Mouse (Mus musculus) common myeloid progenitor, adult 5-6 weeks (primary cell): ENCODE measurements around the gene Ceacam1. TPM values are rescaled to one million over a fixed set of nuclear protein-coding genes. Genes with fewer than 3 reads are reported as not detected.

Source experiments
- ATAC-seq: replicated peaks from 2 replicates; pipeline ENCODE4 v1.8.0; 2016; ENCODE audit warnings: low read depth, mild to moderate bottlenecking, moderate TSS enrichment, inconsistent platforms; ENCODE audit not compliant: poor library complexity, severe bottlenecking
- total RNA-seq: library from RNA; stranded (forward); fragments of 200-1000, 187-1606 nt; gene quantifications from 2 replicates; pipeline ENCODE4 v1.2.3, GENCODE M21; 2017

Gene Ceacam1
- total RNA-seq, 1 experiment from 2014 or later, result 6.9 TPM

DNA sequence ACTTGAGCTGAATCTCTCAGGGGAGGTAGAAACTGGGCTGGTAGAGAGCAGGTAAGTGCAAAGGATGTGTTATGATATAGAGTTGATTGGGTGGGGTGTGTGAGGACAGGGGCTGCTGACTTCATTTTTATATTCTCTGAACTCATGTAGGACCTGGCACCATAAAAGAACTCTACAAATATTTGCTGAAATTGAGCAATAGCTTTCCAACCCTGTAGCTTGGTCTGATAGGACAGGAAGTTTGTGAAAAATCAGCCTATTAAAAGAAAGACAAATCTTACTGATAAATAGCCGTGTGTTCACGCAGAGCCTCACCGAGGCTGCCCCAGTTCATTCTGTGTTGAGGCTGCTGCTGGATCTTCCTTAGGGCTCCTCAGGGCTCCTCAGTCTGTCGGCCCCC lies 57.5 kb downstream of the Ceacam1 start:
- ATAC-seq, result no peak

DNA sequence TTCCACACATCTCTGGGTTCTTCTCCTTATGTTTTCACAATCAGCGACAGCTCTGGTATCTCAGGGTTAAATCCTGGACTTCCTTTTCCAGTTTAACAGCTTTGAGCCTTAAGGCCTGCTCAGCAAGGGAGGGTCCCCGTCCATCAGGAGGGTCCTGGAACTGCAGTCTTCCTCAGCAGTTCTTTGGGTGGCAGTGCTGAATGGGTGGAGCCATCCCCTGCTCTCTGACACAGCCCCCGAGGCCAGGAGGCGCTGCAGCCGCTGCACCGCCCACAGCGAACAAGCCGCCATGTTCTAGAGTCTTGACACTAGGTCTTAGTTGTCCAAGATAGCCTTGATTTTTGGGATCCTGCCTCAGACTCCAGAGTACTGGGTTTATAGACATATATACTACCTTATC lies 57.9 kb downstream of the Ceacam1 start:
- ATAC-seq, result no peak

DNA sequence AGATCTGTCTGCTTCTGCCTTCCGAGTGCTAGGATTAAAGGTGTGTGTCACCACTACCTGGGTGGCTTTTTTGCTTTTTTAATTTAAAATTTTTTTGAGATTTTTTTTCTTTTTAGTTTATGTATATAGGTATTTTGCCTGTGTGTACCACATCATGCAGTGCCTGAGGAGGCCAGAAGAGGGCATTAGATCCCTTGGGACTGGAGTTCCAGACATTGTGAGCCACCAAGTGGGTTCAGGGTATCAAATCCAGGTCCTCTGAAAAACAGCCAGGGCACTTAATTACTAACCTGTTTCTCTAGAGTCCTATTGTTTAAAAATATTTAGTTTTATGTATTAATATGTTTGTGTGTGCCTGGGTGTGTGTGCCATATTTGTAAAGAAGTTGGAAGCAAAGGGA lies 59.8 kb downstream of the Ceacam1 start:
- ATAC-seq, result no peak

DNA sequence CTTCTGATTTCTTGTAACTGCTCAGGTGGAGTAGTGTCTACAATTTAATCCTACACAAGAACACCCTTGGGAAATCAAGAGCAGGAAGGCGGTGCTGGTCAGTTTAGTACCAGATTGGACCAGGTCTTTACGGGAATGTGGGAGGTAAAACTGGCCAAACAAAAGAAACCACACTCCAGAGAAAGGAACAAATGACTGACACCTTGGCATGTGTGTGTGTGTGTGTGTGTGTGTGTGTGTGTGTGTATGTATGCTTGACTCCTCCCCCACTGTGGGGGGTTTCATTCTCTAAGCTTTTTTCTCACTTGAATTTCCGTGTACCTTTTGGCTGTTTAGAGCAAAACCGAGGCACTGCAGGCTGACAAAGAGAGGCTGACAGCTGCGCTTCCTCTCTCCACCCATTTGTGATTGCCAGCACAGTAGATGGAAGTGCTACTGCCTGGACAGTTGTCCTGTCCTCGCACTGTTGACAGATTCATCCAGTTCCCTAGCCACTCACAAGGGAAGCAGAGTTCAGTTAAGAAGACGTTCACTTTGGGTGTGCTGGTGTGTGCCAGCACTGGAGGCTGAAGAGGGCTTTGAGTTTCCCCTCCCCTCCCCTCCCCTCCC lies 64.5 kb downstream of the Ceacam1 start, which contains the start of gene Cxcl17:
Gene Cxcl17 (minus strand): TSS at position 54 of the 609 bp plus-strand sequence.
- ATAC-seq, result no peak

DNA sequence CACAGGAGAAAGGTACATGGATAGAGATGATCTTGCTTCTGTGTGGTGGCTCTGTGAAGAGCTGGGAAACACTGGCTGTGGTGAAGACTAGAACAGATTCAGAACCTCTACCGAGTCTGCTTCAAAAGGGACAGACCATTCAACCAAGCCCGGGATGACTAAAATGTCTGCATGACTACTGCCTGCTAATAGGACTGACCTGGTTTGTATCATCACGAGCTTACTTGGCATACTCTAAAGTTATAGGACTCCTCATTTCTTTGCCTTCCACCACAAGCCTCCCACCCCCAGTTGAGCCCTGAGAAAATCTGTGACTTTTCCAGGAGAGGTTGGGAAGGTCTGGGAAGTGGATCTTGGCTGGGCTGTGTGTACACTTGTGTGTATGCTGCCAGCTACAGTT lies 65.5 kb downstream of the Ceacam1 start:
- no peak for ATAC-seq

Other genes starting within 250 kb of the Ceacam1 start
- gene Gsk3a, start 239.8 kb downstream of the Ceacam1 start, total RNA-seq, result 50.5 and 58.1 TPM in 2 replicates
- 8.9 and 10.9 TPM in 2 replicates for gene Erf, start 226.8 kb downstream of the Ceacam1 start, total RNA-seq
- gene Cic, start 209.9 kb downstream of the Ceacam1 start, total RNA-seq, result 44.4 and 50.2 TPM in 2 replicates
- gene Pafah1b3, start 179.6 kb downstream of the Ceacam1 start, total RNA-seq, result 21.4 and 27.3 TPM in 2 replicates
- not detected in 2 replicates for gene Prr19, start 176.2 kb downstream of the Ceacam1 start, total RNA-seq
- gene Tmem145, start 171.5 kb downstream of the Ceacam1 start, total RNA-seq, result not detected in 2 replicates
- gene Megf8, start 160.4 kb downstream of the Ceacam1 start, total RNA-seq, result 4.9 and 6.2 TPM in 2 replicates
- not detected in 2 replicates for gene Cnfn, start 107.9 kb downstream of the Ceacam1 start, total RNA-seq
- 6.6 and 10.1 TPM in 2 replicates for gene Lipe, start 78.9 kb downstream of the Ceacam1 start, total RNA-seq
- gene Cxcl17, start 64.7 kb downstream of the Ceacam1 start, total RNA-seq, result not detected in 2 replicates
- gene Ceacam2, start 62.3 kb upstream of the Ceacam1 start, total RNA-seq, result not detected in 2 replicates
- not detected in 2 replicates for gene Erich4, start 138.3 kb upstream of the Ceacam1 start, total RNA-seq
- 37.2 and 42.5 TPM in 2 replicates for gene Dmac2, start 141.8 kb upstream of the Ceacam1 start, total RNA-seq
- gene B3gnt8, start 149.1 kb upstream of the Ceacam1 start, total RNA-seq, result 3.4 and 4.2 TPM in 2 replicates
- 41.1 and 43.8 TPM in 2 replicates for gene Bckdha, start 181.4 kb upstream of the Ceacam1 start, total RNA-seq
- gene Exosc5, start 181.6 kb upstream of the Ceacam1 start, total RNA-seq, result 55.1 and 57.4 TPM in 2 replicates
- gene Tmem91, start 197.6 kb upstream of the Ceacam1 start, total RNA-seq, result 0.46 and 0.87 TPM in 2 replicates
- gene B9d2, start 203.2 kb upstream of the Ceacam1 start, total RNA-seq, result 39.3 and 60.3 TPM in 2 replicates
- gene Tgfb1, start 209.4 kb upstream of the Ceacam1 start, total RNA-seq, result 47.9 and 84.6 TPM in 2 replicates
- 11.9 and 17.5 TPM in 2 replicates for gene Ccdc97, start 241.5 kb upstream of the Ceacam1 start, total RNA-seq